Mouse (Mus musculus) left cerebral cortex, adult 2 months (tissue): Measurements from ENCODE around the gene Adprhl2. TPM values are rescaled to one million over a fixed set of nuclear protein-coding genes. Genes with fewer than 3 reads are reported as not detected.

Experiments used
- DNase-seq, 2 experiments: peaks; one replicate each; pipeline ENCODE4 v3.0.0; 2021 to 2022; ENCODE audit warnings: low spot score in 2 of 2, mixed read lengths in 1 of 2; ENCODE audit errors: extremely low spot score in 1 of 2
- H3K27ac ChIP-seq: fragments of 200-600 bp; 2 replicates; pipeline ENCODE4 v1.8.1; 2022
- H3K4me3 ChIP-seq: fragments of 200-600 bp; 2 replicates; pipeline ENCODE4 v1.8.1; 2022
- CTCF ChIP-seq: fragments of 200-600 bp; IDR thresholded peaks from 2 replicates; pipeline ENCODE4 v1.8.1; 2022; ENCODE audit warnings: antibody characterized with exemption, mild to moderate bottlenecking, moderate library complexity
- intact Hi-C: fragments of 180-260 bp; cut with DNase I; formaldehyde crosslinking; loops from one replicate; pipeline ENCODE4 v1.15.1; 2025
- total RNA-seq, 2 experiments: library from RNA; stranded (reverse); gene quantifications; 2 replicates each; pipeline ENCODE4 v1.2.3; 2021

The Adprhl2 gene
- total RNA-seq, 2 experiments from 2014 or later = 29.5 to 29.9 TPM

GRCm38 (mm10) chr4:126306058-126306457 is 15.4 kb downstream of the Adprhl2 start:
- TF ChIP-seq CTCF = no peak; the same call in 1 of the 2 replicates
- Histone ChIP-seq H3K4me3 (no peak overlapping the region), H3K27ac (no peak overlapping the region)
- no peak for DNase-seq
- intact Hi-C loops = loop anchor here (5.0 kb wide), 1 partner anchor 219 kb away; no protein-coding TSS in a partner anchor

- intact Hi-C loops = loop anchor here (5.0 kb wide), 1 partner anchor 218 kb away; no protein-coding TSS in a partner anchor
- no peak for TF ChIP-seq CTCF
- no peak overlapping the region for H3K4me3 ChIP-seq
Measured at GRCm38 (mm10) chr4:126305428-126305827, 16.1 kb downstream of the Adprhl2 start.

GRCm38 (mm10) chr4:126303877-126304276 is 17.6 kb downstream of the Adprhl2 start:
- TF ChIP-seq CTCF = peak; percentile 44
- H3K4me3 ChIP-seq = no peak overlapping the region
- intact Hi-C loops = no loop called here

More at GRCm38 (mm10) chr4:126305428-126305827, 16.1 kb downstream of the Adprhl2 start:
- no peak for DNase-seq
- H3K27ac ChIP-seq = no peak overlapping the region

GRCm38 (mm10) chr4:126301584-126302309 is 19.8 kb downstream of the Adprhl2 start:
- DNase-seq = no peak
- no peak overlapping the region for H3K4me3 ChIP-seq
- no peak overlapping the region for H3K27ac ChIP-seq
- intact Hi-C loops = no loop called here
- TF ChIP-seq CTCF = no peak

More at GRCm38 (mm10) chr4:126303877-126304276, 17.6 kb downstream of the Adprhl2 start:
- DNase-seq = no peak
- H3K27ac ChIP-seq = no peak overlapping the region

- TF ChIP-seq CTCF = no peak
- no peak for DNase-seq
- no peak overlapping the region for H3K27ac ChIP-seq
- intact Hi-C loops = no loop called here
- H3K4me3 ChIP-seq = no peak overlapping the region
Measured at GRCm38 (mm10) chr4:126300916-126301583, 20.5 kb downstream of the Adprhl2 start.

GRCm38 (mm10) chr4:126296617-126297101 is 24.8 kb downstream of the Adprhl2 start:
- intact Hi-C loops = no loop called here
- peak in 1 of 2 experiments; percentile 57 for DNase-seq
- no peak for TF ChIP-seq CTCF
- peak overlapping the region; percentile 37 for H3K4me3 ChIP-seq
- H3K27ac ChIP-seq = peak overlapping the region; percentile 16

- intact Hi-C loops = no loop called here
- no peak for TF ChIP-seq CTCF
- no peak for DNase-seq
- H3K27ac ChIP-seq = no peak overlapping the region
- H3K4me3 ChIP-seq = no peak overlapping the region
Measured at GRCm38 (mm10) chr4:126295937-126296336, 25.6 kb downstream of the Adprhl2 start.

- Histone ChIP-seq H3K4me3 (no peak overlapping the region), H3K27ac (no peak overlapping the region)
- intact Hi-C loops = no loop called here
- no peak for TF ChIP-seq CTCF
- no peak for DNase-seq
Measured at GRCm38 (mm10) chr4:126295152-126295551, 26.4 kb downstream of the Adprhl2 start.

- no peak for TF ChIP-seq CTCF
- intact Hi-C loops = no loop called here
- Histone ChIP-seq H3K27ac (no peak overlapping the region), H3K4me3 (no peak overlapping the region)
- DNase-seq = no peak
Measured at GRCm38 (mm10) chr4:126291196-126291595, 30.3 kb downstream of the Adprhl2 start.

- Histone ChIP-seq H3K4me3 (no peak overlapping the region), H3K27ac (no peak overlapping the region)
- DNase-seq = no peak
- TF ChIP-seq CTCF = no peak
- intact Hi-C loops = no loop called here
Measured at GRCm38 (mm10) chr4:126290314-126290713, 31.2 kb downstream of the Adprhl2 start.

GRCm38 (mm10) chr4:126288085-126288666 is 33.3 kb downstream of the Adprhl2 start:
- H3K4me3 ChIP-seq = no peak overlapping the region
- H3K27ac ChIP-seq = no peak overlapping the region
- no peak for DNase-seq
- no peak for TF ChIP-seq CTCF
- intact Hi-C loops = no loop called here
